Mouse (Mus musculus) forebrain, embryonic 14.5 days (tissue): ENCODE data around the gene Ubd. TPM values are rescaled to one million over a fixed set of nuclear protein-coding genes. Genes with fewer than 3 reads are reported as not detected.

Experiments used
- ATAC-seq: fragments of 200-750 bp; cut with Nextera tagmentation; 2 replicates; pipeline ENCODE4 v1.8.0; 2017; ENCODE audit warnings: mild to moderate bottlenecking, moderate library complexity
- DNase-seq: peaks from one replicate; pipeline ENCODE4 v3.0.0-alpha.2; 2015; ENCODE audit warnings: low spot score
- H3K27ac ChIP-seq: fragments of 300-500 bp; sonication (generic); 2 replicates; pipeline ENCODE4 v1.5.1; 2014; ENCODE audit warnings: low read depth, mild to moderate bottlenecking, control low read depth, low read length, moderate library complexity
- H3K27me3 ChIP-seq: fragments of 300-500 bp; sonication (generic); replicated peaks from 2 replicates; pipeline ENCODE4 v1.6.1; 2014; ENCODE audit warnings: low read length, control low read depth, mixed read lengths; ENCODE audit not compliant: control insufficient read depth, insufficient read depth
- H3K36me3 ChIP-seq: fragments of 300-500 bp; sonication (generic); 2 replicates; pipeline ENCODE4 v1.6.1; 2014; ENCODE audit warnings: low read length, control low read depth; ENCODE audit not compliant: control insufficient read depth, insufficient read depth
- H3K4me1 ChIP-seq: fragments of 300-500 bp; sonication (generic); 2 replicates; pipeline ENCODE4 v1.6.1; 2014; ENCODE audit warnings: antibody characterized with exemption, low read length, control low read depth; ENCODE audit not compliant: control insufficient read depth, insufficient read depth
- H3K4me2 ChIP-seq: fragments of 300-500 bp; sonication (generic); 2 replicates; pipeline ENCODE4 v1.6.1; 2014; ENCODE audit warnings: mild to moderate bottlenecking, control low read depth, low read length
- H3K4me3 ChIP-seq: fragments of 300-500 bp; sonication (generic); 2 replicates; pipeline ENCODE4 v1.5.1; 2014; ENCODE audit warnings: low read depth, low read length, control low read depth
- H3K9ac ChIP-seq: fragments of 300-500 bp; sonication (generic); 2 replicates; pipeline ENCODE4 v1.6.1; 2014; ENCODE audit warnings: mild to moderate bottlenecking, low read length, control low read depth, moderate library complexity
- H3K9me3 ChIP-seq: fragments of 300-500 bp; sonication (generic); replicated peaks from 2 replicates; pipeline ENCODE4 v1.6.1; 2016; ENCODE audit warnings: low read length, control low read depth, mixed read lengths; ENCODE audit not compliant: control insufficient read depth
- WGBS: fragments of 180-500 bp; shearing (Covaris S2); extraction: QIAGEN DNeasy Blood & Tissue Kit; methylation state at CpG from one replicate; pipeline ENCODE4 v1.1.7; 2014; 5-methylcytosine and 5-hydroxymethylcytosine counted together
- polyA plus RNA-seq: library from polyadenylated mRNA; unstranded; fragments of >200 nt; fragmentation: Nextera tagmentation; extraction: Ambion mirVana; gene quantifications from 2 replicates; pipeline ENCODE4 v1.2.1, GENCODE M21; 2014

Gene Ubd
- polyA plus RNA-seq, 1 experiment from 2014 or later: not detected

- no peaks in the 10 kb centered on the region for H3K36me3 ChIP-seq
- 58% methylated on average over 3 of the region's 3 CpGs for WGBS
Observed at GRCm38 (mm10) chr17:37242198-37242597, 48.5 kb downstream of the Ubd start.

More at GRCm38 (mm10) chr17:37242198-37242597, 48.5 kb downstream of the Ubd start:
- H3K4me2 ChIP-seq: no peak overlapping the region
- no peak overlapping the region for H3K4me3 ChIP-seq
- no peaks in the 10 kb centered on the region for H3K27me3 ChIP-seq
- ATAC-seq (no peak), DNase-seq (no peak)
- no peaks in the 10 kb centered on the region for H3K4me1 ChIP-seq
- H3K27ac ChIP-seq: no peak overlapping the region
- no peak overlapping the region for H3K9ac ChIP-seq
- H3K9me3 ChIP-seq: 0 out of 2 replicates have a peak, but pooled peaks cover 3% of the 10 kb centered on the region

Other genes with a start within 250 kb of the Ubd start
- gene Ppp1r11, start 242.2 kb upstream of the Ubd start, polyA plus RNA-seq: 188 and 228 TPM in 2 replicates
- 78.3 and 87.9 TPM in 2 replicates for gene Znrd1, start 235.3 kb upstream of the Ubd start, polyA plus RNA-seq
- 5.5 and 6.3 TPM in 2 replicates for gene Znrd1as, start 235.3 kb upstream of the Ubd start, polyA plus RNA-seq
- 0.35 TPM in 1 of 2 replicates, not detected in the other for gene 2410137M14Rik, start 212.7 kb upstream of the Ubd start, polyA plus RNA-seq
- 0.77 and 1.0 TPM in 2 replicates for gene H2-M5, start 204.4 kb upstream of the Ubd start, polyA plus RNA-seq
- 199 and 268 TPM in 2 replicates for gene Zfp57, start 192.7 kb upstream of the Ubd start, polyA plus RNA-seq
- 0.98 and 1.4 TPM in 2 replicates for gene Mog, start 170.5 kb upstream of the Ubd start, polyA plus RNA-seq
- 53.4 and 60.5 TPM in 2 replicates for gene Gabbr1, start 147.9 kb upstream of the Ubd start, polyA plus RNA-seq
- gene Olfr90, start 105.4 kb upstream of the Ubd start, polyA plus RNA-seq: not detected in 2 replicates
- gene Olfr91, start 95.6 kb upstream of the Ubd start, polyA plus RNA-seq: not detected in 2 replicates
- not detected in 2 replicates for gene Olfr92, start 73.8 kb upstream of the Ubd start, polyA plus RNA-seq
- gene Olfr93, start 32.4 kb upstream of the Ubd start, polyA plus RNA-seq: not detected in 2 replicates
- gene Olfr94, start 7.1 kb downstream of the Ubd start, polyA plus RNA-seq: not detected in 2 replicates
- not detected in 2 replicates for gene Olfr95, start 19.2 kb downstream of the Ubd start, polyA plus RNA-seq
- gene Olfr96, start 26.3 kb downstream of the Ubd start, polyA plus RNA-seq: not detected in 2 replicates
- gene Olfr97, start 43.4 kb downstream of the Ubd start, polyA plus RNA-seq: not detected in 2 replicates
- gene Olfr98, start 69.9 kb downstream of the Ubd start, polyA plus RNA-seq: not detected in 2 replicates
- 1.1 and 1.2 TPM in 2 replicates for gene H2-M3, start 76.3 kb downstream of the Ubd start, polyA plus RNA-seq
- gene Olfr99, start 89.6 kb downstream of the Ubd start, polyA plus RNA-seq: not detected in 2 replicates
- not detected in 2 replicates for gene Olfr101, start 110.4 kb downstream of the Ubd start, polyA plus RNA-seq
- gene Olfr102, start 123.2 kb downstream of the Ubd start, polyA plus RNA-seq: not detected in 2 replicates
- not detected in 2 replicates for gene Olfr103, start 145.8 kb downstream of the Ubd start, polyA plus RNA-seq
- gene Olfr104-ps, start 165.7 kb downstream of the Ubd start, polyA plus RNA-seq: not detected in 2 replicates
- not detected in 2 replicates for gene Olfr105-ps, start 185.1 kb downstream of the Ubd start, polyA plus RNA-seq
- not detected in 2 replicates for gene Olfr106-ps, start 196.5 kb downstream of the Ubd start, polyA plus RNA-seq
- not detected in 2 replicates for gene Olfr107, start 205.3 kb downstream of the Ubd start, polyA plus RNA-seq